Mouse (Mus musculus): ENCODE data around the gene Irf4. TPM values are rescaled to one million over a fixed set of nuclear protein-coding genes. Genes with fewer than 3 reads are reported as not detected.

Irf4 gene
- polyA plus RNA-seq (2015; fragmentation: Nextera tagmentation; extraction: Ambion mirVana), result 0.02 and 0.06 TPM in 2 replicates

- no peaks in the 10 kb centered on the region for H3K9me3 ChIP-seq (replicated peaks)
- H3K4me2 ChIP-seq, result peak within 1 kb of the TSS; percentile 60
- H3K27ac ChIP-seq, result no peak within 1 kb of the TSS
- H3K27me3 ChIP-seq, result peaks cover 58% of the 10 kb centered on the region
- no peak within 1 kb of the TSS for H3K9ac ChIP-seq
- H3K36me3 ChIP-seq, result no peaks in the 10 kb centered on the region
- DNase-seq (peak; percentile 11), ATAC-seq (ENCODE audit: low read depth) (peak; percentile 41; the same call in 1 of the 2 replicates)
- peak within 1 kb of the TSS; percentile 40 for H3K4me3 ChIP-seq (replicated peaks)
- H3K4me1 ChIP-seq (replicated peaks), result peaks cover 10% of the 10 kb centered on the region
- 2% methylated on average over 21 of the region's 21 CpGs for WGBS (ENCODE audit: insufficient replicate concordance)
Observed at GRCm38 (mm10) chr13:30749021-30749556, at the start of gene Irf4. Gene Irf4, plus strand, starts transcription at chr13:30749226.

GRCm38 (mm10) chr13:30702695-30703094, 46.3 kb upstream of the Irf4 start:
- DNase-seq, result no peak
- no peaks in the 10 kb centered on the region for H3K9me3 ChIP-seq (replicated peaks)
- WGBS (ENCODE audit: insufficient replicate concordance), result 67% methylated on average over 5 of the region's 5 CpGs
- ATAC-seq (ENCODE audit: low read depth), result no peak
- H3K27ac ChIP-seq, result no peak overlapping the region
- H3K36me3 ChIP-seq, result no peaks in the 10 kb centered on the region
- no peak overlapping the region for H3K4me3 ChIP-seq (replicated peaks)
- H3K4me2 ChIP-seq, result no peak overlapping the region
- H3K27me3 ChIP-seq, result no peaks in the 10 kb centered on the region
- no peaks in the 10 kb centered on the region for H3K4me1 ChIP-seq (replicated peaks)
- H3K9ac ChIP-seq, result no peak overlapping the region

- H3K9me3 ChIP-seq (replicated peaks), result no peaks in the 10 kb centered on the region
- H3K4me2 ChIP-seq, result no peak overlapping the region
- no peaks in the 10 kb centered on the region for H3K36me3 ChIP-seq
- 60% methylated on average over 8 of the region's 8 CpGs for WGBS (ENCODE audit: insufficient replicate concordance)
- no peaks in the 10 kb centered on the region for H3K4me1 ChIP-seq (replicated peaks)
- H3K27ac ChIP-seq, result no peak overlapping the region
- no peaks in the 10 kb centered on the region for H3K27me3 ChIP-seq
- H3K9ac ChIP-seq, result no peak overlapping the region
- DNase-seq (no peak), ATAC-seq (ENCODE audit: low read depth) (no peak)
- H3K4me3 ChIP-seq (replicated peaks), result no peak overlapping the region
Observed at GRCm38 (mm10) chr13:30704246-30705095, 44.6 kb upstream of the Irf4 start.

DNA sequence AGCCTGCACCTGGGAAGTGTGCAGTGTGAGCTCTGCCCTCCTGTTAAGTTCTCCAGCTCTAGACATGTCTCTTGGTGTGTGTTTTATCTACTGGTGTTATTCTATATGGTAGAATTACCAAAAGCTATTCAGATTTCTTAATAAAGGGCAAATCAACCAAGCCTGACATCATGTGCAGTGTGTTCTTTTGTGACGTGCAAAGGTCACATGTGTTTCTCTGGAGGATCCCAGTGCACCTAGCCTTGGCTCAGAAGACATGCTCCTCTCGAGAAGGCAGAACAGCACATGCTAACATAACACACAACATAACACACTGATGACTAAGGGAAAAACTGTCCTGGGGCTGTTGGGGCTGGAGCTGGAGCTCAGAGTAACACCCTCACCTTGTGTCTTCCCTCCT, 38.0 kb upstream of the Irf4 start:
- DNase-seq (no peak), ATAC-seq (ENCODE audit: low read depth) (no peak)
- H3K4me2 ChIP-seq, result no peak overlapping the region
- H3K9me3 ChIP-seq (replicated peaks), result no peaks in the 10 kb centered on the region
- no peak overlapping the region for H3K4me3 ChIP-seq (replicated peaks)
- H3K4me1 ChIP-seq (replicated peaks), result no peaks in the 10 kb centered on the region
- H3K27me3 ChIP-seq, result no peaks in the 10 kb centered on the region
- H3K27ac ChIP-seq, result no peak overlapping the region
- H3K36me3 ChIP-seq, result no peaks in the 10 kb centered on the region
- no peak overlapping the region for H3K9ac ChIP-seq
- WGBS (ENCODE audit: insufficient replicate concordance), result 49% methylated on average over 2 of the region's 2 CpGs

GRCm38 (mm10) chr13:30711711-30712110, 37.3 kb upstream of the Irf4 start:
- Histone ChIP-seq H3K4me1 (replicated peaks) (no peaks in the 10 kb centered on the region), H3K4me3 (replicated peaks) (no peak overlapping the region), H3K9me3 (replicated peaks) (no peaks in the 10 kb centered on the region), H3K4me2 (no peak overlapping the region), H3K9ac (no peak overlapping the region), H3K36me3 (no peaks in the 10 kb centered on the region), H3K27ac (no peak overlapping the region), H3K27me3 (no peaks in the 10 kb centered on the region)
- ATAC-seq (ENCODE audit: low read depth) (no peak), DNase-seq (no peak)
- WGBS (ENCODE audit: insufficient replicate concordance), result 67% methylated on average over 3 of the region's 3 CpGs

- Histone ChIP-seq H3K27me3 (no peaks in the 10 kb centered on the region), H3K27ac (no peak overlapping the region), H3K9me3 (replicated peaks) (no peaks in the 10 kb centered on the region), H3K9ac (no peak overlapping the region), H3K4me1 (replicated peaks) (no peaks in the 10 kb centered on the region), H3K4me2 (no peak overlapping the region), H3K36me3 (no peaks in the 10 kb centered on the region), H3K4me3 (replicated peaks) (no peak overlapping the region)
- 60% methylated on average over 6 of the region's 6 CpGs for WGBS (ENCODE audit: insufficient replicate concordance)
- DNase-seq (no peak), ATAC-seq (ENCODE audit: low read depth) (no peak)
Observed at GRCm38 (mm10) chr13:30712280-30712679, 36.7 kb upstream of the Irf4 start.

- no peaks in the 10 kb centered on the region for H3K4me1 ChIP-seq (replicated peaks)
- no peak for ATAC-seq (ENCODE audit: low read depth)
- no peak overlapping the region for H3K4me3 ChIP-seq (replicated peaks)
- H3K27me3 ChIP-seq, result no peaks in the 10 kb centered on the region
- H3K27ac ChIP-seq, result no peak overlapping the region
- H3K9me3 ChIP-seq (replicated peaks), result no peaks in the 10 kb centered on the region
- 60% methylated on average over 3 of the region's 3 CpGs for WGBS (ENCODE audit: insufficient replicate concordance)
- H3K36me3 ChIP-seq, result no peaks in the 10 kb centered on the region
- no peak for DNase-seq
- no peak overlapping the region for H3K9ac ChIP-seq
- no peak overlapping the region for H3K4me2 ChIP-seq
Observed at GRCm38 (mm10) chr13:30713621-30714020, 35.4 kb upstream of the Irf4 start.

GRCm38 (mm10) chr13:30714552-30714951, 34.5 kb upstream of the Irf4 start:
- Histone ChIP-seq H3K27ac (no peak overlapping the region), H3K4me1 (replicated peaks) (no peaks in the 10 kb centered on the region)

DNA sequence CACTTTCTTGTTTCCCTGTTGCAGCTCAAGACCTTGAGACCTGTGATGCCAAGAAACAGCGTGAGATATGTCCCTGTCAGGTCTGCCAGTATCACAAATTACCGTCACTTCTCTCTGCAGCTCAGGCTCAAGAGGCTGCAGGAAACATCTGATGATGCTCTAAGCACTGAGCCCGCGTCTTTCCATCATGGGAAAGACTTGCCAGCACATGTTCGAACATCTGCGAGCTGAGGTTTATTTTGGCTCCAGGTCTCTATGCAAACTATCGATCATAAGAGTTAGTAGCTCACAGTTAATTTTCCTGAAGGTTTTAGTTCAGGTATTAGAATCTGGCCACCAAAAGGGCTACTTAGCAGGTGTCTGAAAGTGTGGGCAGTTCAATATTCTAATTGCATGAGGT, 34.0 kb upstream of the Irf4 start:
- H3K4me2 ChIP-seq, result no peak overlapping the region

More at GRCm38 (mm10) chr13:30714552-30714951, 34.5 kb upstream of the Irf4 start:
- Histone ChIP-seq H3K4me3 (replicated peaks) (no peak overlapping the region), H3K9me3 (replicated peaks) (no peaks in the 10 kb centered on the region), H3K9ac (no peak overlapping the region), H3K27me3 (no peaks in the 10 kb centered on the region), H3K4me2 (no peak overlapping the region), H3K36me3 (no peaks in the 10 kb centered on the region)
- WGBS (ENCODE audit: insufficient replicate concordance), result 63% methylated on average over 6 of the region's 6 CpGs
- ATAC-seq (ENCODE audit: low read depth) (no peak), DNase-seq (no peak)

DNA sequence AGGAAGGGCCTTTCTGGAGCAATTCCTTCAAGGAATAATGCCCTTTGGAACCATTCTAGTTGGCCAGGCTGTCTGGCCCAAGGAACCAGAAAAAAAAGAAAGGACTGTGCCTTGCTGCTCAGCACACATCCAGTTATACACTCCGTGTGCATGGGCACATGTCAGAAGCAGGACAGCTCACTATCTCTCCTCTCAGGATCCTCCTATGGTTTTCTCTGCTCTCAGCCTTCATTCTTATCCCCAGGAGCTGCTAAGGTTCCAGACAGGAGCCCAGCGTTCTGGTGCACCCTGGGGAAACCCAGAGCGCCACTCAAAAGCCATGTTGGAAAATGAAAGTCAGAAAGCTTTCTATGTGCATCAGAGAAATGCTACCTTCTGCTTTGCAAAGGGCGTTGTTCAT, 33.5 kb upstream of the Irf4 start:
- ATAC-seq (ENCODE audit: low read depth), result no peak

More for the DNA sequence above, 34.0 kb upstream of the Irf4 start:
- no peak overlapping the region for H3K9ac ChIP-seq
- no peak overlapping the region for H3K4me3 ChIP-seq (replicated peaks)
- no peaks in the 10 kb centered on the region for H3K4me1 ChIP-seq (replicated peaks)
- H3K27me3 ChIP-seq, result no peaks in the 10 kb centered on the region
- H3K9me3 ChIP-seq (replicated peaks), result no peaks in the 10 kb centered on the region
- H3K36me3 ChIP-seq, result no peaks in the 10 kb centered on the region
- DNase-seq (no peak), ATAC-seq (ENCODE audit: low read depth) (no peak)
- H3K27ac ChIP-seq, result no peak overlapping the region
- WGBS (ENCODE audit: insufficient replicate concordance), result 71% methylated on average over 7 of the region's 7 CpGs

GRCm38 (mm10) chr13:30716611-30717010, 32.4 kb upstream of the Irf4 start:
- Histone ChIP-seq H3K4me1 (replicated peaks) (no peaks in the 10 kb centered on the region), H3K4me2 (no peak overlapping the region), H3K9ac (no peak overlapping the region), H3K9me3 (replicated peaks) (no peaks in the 10 kb centered on the region), H3K36me3 (no peaks in the 10 kb centered on the region), H3K4me3 (replicated peaks) (no peak overlapping the region), H3K27ac (no peak overlapping the region), H3K27me3 (no peaks in the 10 kb centered on the region)
- ATAC-seq (ENCODE audit: low read depth), result no peak
- WGBS (ENCODE audit: insufficient replicate concordance), result 52% methylated on average over 5 of the region's 5 CpGs
- no peak for DNase-seq

More for the DNA sequence above, 33.5 kb upstream of the Irf4 start:
- Histone ChIP-seq H3K4me2 (no peak overlapping the region), H3K27me3 (no peaks in the 10 kb centered on the region), H3K9me3 (replicated peaks) (no peaks in the 10 kb centered on the region), H3K4me3 (replicated peaks) (no peak overlapping the region), H3K27ac (no peak overlapping the region), H3K9ac (no peak overlapping the region), H3K4me1 (replicated peaks) (no peaks in the 10 kb centered on the region), H3K36me3 (no peaks in the 10 kb centered on the region)
- WGBS (ENCODE audit: insufficient replicate concordance), result 60% methylated on average over 4 of the region's 4 CpGs
- DNase-seq, result no peak

- H3K27me3 ChIP-seq, result no peaks in the 10 kb centered on the region
- H3K9ac ChIP-seq, result no peak overlapping the region
- H3K4me1 ChIP-seq (replicated peaks), result no peaks in the 10 kb centered on the region
- no peaks in the 10 kb centered on the region for H3K9me3 ChIP-seq (replicated peaks)
- no peak overlapping the region for H3K27ac ChIP-seq
- H3K4me2 ChIP-seq, result no peak overlapping the region
- no peak overlapping the region for H3K4me3 ChIP-seq (replicated peaks)
- ATAC-seq (ENCODE audit: low read depth), result no peak
- WGBS (ENCODE audit: insufficient replicate concordance), result 30% methylated on average over 7 of the region's 7 CpGs
- no peaks in the 10 kb centered on the region for H3K36me3 ChIP-seq
- DNase-seq, result no peak
Observed at GRCm38 (mm10) chr13:30722601-30723000, 26.4 kb upstream of the Irf4 start.

All from liver, embryonic 13.5 days (tissue).